Mouse (Mus musculus): ENCODE results near the gene Kat2b. TPM values are rescaled to one million over a fixed set of nuclear protein-coding genes. Genes with fewer than 3 reads are reported as not detected.

Gene Kat2b
- total RNA-seq, 2 experiments from 2014 or later = 91.6 to 95.9 TPM

Other genes with a start within 250 kb of the Kat2b start
- under 1 TPM; 0.29 to 0.45 TPM for gene Efhb, start 103.5 kb upstream of the Kat2b start, total RNA-seq (2021)
- 10 to 100 TPM; 66.9 to 69.0 TPM for gene Rab5a, start 87.6 kb upstream of the Kat2b start, total RNA-seq (2021)
- gene Pp2d1, start 27.4 kb upstream of the Kat2b start, total RNA-seq (2021) = not detected
- gene Sgo1, start 122.5 kb downstream of the Kat2b start, total RNA-seq (2021) = 1 to 10 TPM; 3.4 to 3.8 TPM